Mouse (Mus musculus) kidney, adult 2 months (tissue): Measurements from ENCODE around the gene Trappc3. TPM values are rescaled to one million over a fixed set of nuclear protein-coding genes. Genes with fewer than 3 reads are reported as not detected.

Experiments
- DNase-seq: peaks from one replicate; pipeline ENCODE4 v3.0.0; 2021
- H3K27ac ChIP-seq: fragments of 200-500 bp; 2 replicates; pipeline ENCODE4 v1.5.1; 2012; ENCODE audit warnings: low read depth, low read length, control low read depth, inconsistent platforms; ENCODE audit not compliant: insufficient read depth
- H3K27me3 ChIP-seq: fragments of 200-500 bp; replicated peaks from 2 replicates; pipeline ENCODE4 v1.6.1; 2012; ENCODE audit warnings: mild to moderate bottlenecking, moderate library complexity, low read length, inconsistent platforms; ENCODE audit not compliant: control insufficient read depth, insufficient read depth
- H3K36me3 ChIP-seq: fragments of 200-500 bp; 2 replicates; pipeline ENCODE4 v1.6.1; 2012; ENCODE audit warnings: mild to moderate bottlenecking, moderate library complexity, low read length, inconsistent platforms; ENCODE audit not compliant: control insufficient read depth, insufficient read depth
- H3K4me1 ChIP-seq: fragments of 200-500 bp; 2 replicates; pipeline ENCODE4 v1.6.1; 2011; ENCODE audit warnings: low read length; ENCODE audit not compliant: control insufficient read depth, insufficient read depth
- H3K4me3 ChIP-seq: fragments of 200-500 bp; 2 replicates; pipeline ENCODE4 v1.5.1; 2011; ENCODE audit warnings: mild to moderate bottlenecking, low read depth, low read length, control low read depth; ENCODE audit not compliant: insufficient read depth
- CTCF ChIP-seq: fragments of 200-500 bp; conservative IDR thresholded peaks from 2 replicates; pipeline ENCODE4 v1.5.1; 2011; ENCODE audit warnings: low read depth, mild to moderate bottlenecking, control low read depth, low read length, moderate library complexity, mixed read lengths; ENCODE audit not compliant: insufficient read depth, insufficient read length
- POLR2A ChIP-seq: fragments of 200-500 bp; IDR thresholded peaks from one replicate; pipeline ENCODE4 v1.6.1; 2011; ENCODE audit warnings: low read depth, low read length, control low read depth
- whole genome bisulfite sequencing: fragments of 180-500 bp; shearing (Covaris S2); methylation state at CpG from one replicate; pipeline ENCODE4 v1.1.7; 2018; 5-methylcytosine and 5-hydroxymethylcytosine counted together
- polyA plus RNA-seq: library from polyadenylated mRNA; depleted of rRNA; stranded (reverse); fragments of >200 nt; gene quantifications from 2 replicates; pipeline ENCODE4 v1.2.3, GENCODE M21; 2012

Gene Trappc3
- polyA plus RNA-seq, 1 experiment, result 75.5 TPM

DNA sequence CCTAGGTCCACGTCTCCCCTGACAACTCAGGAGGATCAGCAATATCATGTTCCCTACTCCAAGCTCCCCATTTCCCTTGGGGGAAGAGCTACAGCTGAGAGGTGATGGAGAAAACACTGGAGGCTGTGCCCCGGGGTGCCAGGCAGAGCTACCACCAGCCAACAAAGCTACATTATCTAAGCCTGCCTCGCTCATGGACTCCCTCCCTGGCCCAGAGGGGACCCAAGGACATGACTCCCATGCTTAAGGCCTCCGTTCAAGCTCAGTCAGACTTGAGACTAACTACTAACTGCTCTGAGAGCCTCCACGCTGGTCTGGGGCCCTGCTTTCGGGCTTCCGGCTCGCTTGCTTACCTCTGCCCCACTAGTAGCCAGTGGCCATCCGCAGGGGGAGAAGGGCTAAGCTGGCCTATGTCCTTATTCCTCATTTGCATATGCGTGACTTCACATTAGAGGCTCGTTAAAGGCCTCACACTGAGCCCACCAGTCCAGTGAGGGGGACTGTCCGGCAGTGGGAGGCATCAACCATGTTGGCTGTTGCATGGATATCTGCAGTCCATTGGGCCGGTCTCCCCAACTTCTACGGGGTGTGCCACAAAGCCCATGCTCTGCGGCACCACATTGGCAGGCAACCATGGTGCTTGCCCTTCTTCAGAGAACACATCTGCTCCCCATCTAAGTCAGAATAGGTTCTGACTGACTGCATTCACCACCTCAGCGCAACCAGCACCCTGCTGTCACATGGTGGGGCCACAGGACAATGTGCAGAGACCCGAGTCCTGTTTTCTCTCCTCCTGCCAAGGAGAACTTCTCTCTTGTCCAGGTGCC lies 9.5 kb upstream of the Trappc3 start:
- WGBS, result 80% methylated on average over 17 of the region's 17 CpGs
- H3K27me3 ChIP-seq, result no peaks in the 10 kb centered on the region
- no peaks in the 10 kb centered on the region for H3K36me3 ChIP-seq
- H3K27ac ChIP-seq, result peak overlapping the region; percentile 14
- H3K4me1 ChIP-seq, result peaks cover 11% of the 10 kb centered on the region
- H3K4me3 ChIP-seq, result no peak overlapping the region
- no peak for DNase-seq
- TF ChIP-seq CTCF, result no peak
- TF ChIP-seq POLR2A, result no peak

DNA sequence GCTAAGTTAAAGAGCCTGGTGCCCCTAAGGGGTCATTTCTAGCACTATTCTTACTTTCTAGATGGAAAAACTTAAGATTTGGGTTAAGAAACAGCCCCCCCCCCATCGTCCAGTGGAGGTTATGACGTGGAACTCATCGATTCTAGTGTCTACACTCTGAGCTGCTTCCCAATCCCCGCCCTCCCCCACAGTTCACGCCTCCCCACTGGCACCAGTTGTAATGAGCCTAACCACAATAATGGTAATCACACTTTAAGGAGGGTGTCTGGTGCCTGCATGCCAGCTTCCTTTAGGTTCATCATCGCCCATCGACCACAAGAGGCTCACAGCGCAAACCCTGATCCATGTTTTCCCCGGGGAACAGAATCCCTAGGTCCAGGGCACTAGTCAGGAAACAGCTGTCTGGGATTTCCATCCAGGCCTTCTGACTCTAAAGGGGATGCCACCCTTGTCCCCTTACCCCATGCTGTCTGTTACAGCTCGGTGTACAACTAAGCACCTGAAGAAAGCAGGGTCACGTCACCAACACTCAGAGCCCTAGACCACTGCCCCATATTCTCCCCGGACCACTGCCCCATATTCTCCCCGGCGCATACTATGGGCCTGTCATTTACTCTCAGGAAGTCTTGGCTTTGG lies 8.4 kb upstream of the Trappc3 start:
- Histone ChIP-seq H3K4me3 (no peak overlapping the region), H3K36me3 (no peaks in the 10 kb centered on the region), H3K4me1 (peaks cover 11% of the 10 kb centered on the region), H3K27ac (no peak overlapping the region), H3K27me3 (no peaks in the 10 kb centered on the region)
- TF ChIP-seq POLR2A, result no peak
- TF ChIP-seq CTCF, result no peak
- no peak for DNase-seq
- WGBS, result 64% methylated on average over 14 of the region's 14 CpGs

DNA sequence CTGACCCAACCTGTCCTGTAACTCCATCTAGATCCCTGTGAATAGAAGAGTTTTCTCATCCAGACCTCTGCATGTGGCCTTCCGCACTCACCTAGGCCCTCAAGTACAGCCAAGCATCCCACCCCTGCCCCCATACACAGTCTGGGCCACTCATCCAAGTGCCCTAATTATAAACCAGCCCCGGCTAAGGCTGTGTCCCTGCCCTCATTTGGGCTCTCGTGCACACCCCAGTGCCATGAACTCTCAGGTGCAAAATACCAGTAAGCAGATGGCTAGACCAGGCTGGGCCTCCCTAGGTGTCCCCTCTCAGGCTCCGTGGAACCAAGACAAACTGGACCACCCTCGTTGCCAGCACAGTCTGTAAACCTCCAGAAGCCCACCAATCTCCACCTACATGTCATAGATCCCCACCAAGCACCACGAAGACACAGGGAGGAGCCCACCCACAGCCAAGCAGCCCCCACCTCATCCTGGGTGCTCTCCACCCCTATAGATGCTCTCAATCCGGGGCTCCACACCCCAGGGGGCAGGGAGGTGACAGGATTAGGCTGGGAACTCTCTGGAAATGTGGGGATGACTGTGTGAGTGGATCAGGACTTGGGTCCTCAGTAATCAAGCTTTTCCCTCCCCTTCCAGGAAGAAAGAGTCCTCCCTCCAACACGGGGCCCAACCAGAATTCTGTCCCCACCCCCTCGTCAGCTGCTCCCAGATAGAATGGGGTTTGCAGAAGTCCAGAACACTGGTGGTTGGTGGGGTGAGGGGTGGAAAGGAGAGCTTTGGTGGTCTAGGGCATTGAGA lies 7.6 kb upstream of the Trappc3 start:
- peak; percentile 56 for DNase-seq
- Histone ChIP-seq H3K4me3 (peak overlapping the region; percentile 91), H3K27ac (peak overlapping the region; percentile 27), H3K36me3 (no peaks in the 10 kb centered on the region), H3K27me3 (no peaks in the 10 kb centered on the region), H3K4me1 (peaks cover 11% of the 10 kb centered on the region)
- TF ChIP-seq POLR2A (no peak), CTCF (no peak)
- WGBS, result 34% methylated on average over 9 of the region's 9 CpGs

DNA sequence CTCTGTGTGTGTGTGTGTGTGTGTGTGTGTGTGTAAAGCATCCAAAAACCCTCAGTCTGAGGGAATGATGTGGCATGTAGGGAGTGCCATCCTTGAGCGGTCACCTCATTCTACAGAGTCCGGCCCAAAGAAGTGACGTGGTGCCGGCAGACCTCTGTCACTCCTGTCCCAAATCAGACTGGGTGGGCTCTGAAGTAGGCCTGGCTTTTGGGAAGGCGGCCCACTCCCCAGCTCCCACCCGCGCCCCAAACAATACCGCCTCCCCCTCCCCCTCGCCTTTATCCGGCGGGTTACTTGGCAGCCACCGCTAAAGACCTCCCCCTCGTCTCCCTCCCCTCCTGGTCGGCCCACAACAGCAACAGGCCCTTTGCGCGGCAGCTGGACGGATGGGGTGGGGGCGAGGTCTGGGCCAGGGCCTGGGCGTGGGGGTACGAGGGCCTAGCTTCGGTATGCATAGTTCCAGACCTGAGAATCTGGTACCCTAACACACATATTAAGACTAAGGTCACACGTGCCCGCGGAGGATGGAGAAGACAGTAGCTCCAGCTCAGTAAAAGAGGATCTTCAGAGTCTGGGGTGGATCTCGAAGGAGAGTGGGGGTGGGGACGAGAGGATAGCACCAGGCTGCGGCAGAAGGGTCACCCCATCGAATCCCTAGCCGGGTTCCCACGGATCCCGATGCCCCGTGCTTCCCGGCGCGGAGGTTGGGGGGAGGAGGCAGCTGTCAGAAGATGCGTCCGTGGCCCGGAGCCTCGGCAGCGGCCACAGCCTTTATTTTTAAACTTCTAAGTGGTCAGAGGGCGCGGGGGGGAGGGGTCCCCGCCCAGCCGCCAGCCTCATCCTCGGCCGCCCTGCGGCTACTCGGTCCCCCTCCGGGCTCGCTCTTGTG lies 6.8 kb upstream of the Trappc3 start:
- no peak for TF ChIP-seq POLR2A
- no peak for TF ChIP-seq CTCF
- Histone ChIP-seq H3K27ac (peak overlapping the region; percentile 99), H3K4me3 (peak overlapping the region; percentile 91), H3K27me3 (no peaks in the 10 kb centered on the region), H3K36me3 (no peaks in the 10 kb centered on the region), H3K4me1 (peaks cover 11% of the 10 kb centered on the region)
- DNase-seq, result peak; percentile 50
- 4% methylated on average over 50 of the region's 50 CpGs for WGBS

DNA sequence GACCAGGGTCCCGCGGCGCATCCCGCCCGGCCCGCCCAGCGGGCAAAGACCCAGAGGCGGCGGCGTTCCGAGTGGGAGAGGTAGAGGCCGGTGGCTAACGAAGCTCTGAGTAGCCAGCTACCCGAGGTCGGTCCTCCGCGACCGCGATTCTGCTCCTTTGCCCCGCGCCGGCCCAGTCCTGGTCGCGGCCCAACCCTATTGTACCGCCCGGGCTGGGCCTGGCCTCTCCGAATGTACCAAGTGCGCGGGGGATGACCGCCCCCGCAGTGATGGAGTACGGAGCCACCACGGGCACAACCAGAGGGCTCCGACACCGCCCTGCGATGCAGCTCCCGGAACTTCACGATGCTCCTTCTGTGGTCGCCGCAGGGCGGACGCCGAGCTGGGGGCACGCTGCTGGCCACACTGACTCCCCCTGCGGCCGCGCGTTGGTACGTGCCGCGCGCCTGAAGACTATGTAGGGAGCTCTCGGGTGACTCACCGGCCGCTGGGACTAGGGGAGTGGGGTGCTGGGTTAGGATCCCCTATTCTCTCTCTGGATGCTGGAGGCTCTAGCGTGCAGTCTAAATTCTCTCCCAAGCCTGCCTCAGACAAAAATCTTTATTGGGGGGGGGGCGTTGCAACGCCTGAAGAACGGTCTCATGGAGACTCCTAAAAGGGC lies 5.9 kb upstream of the Trappc3 start, which contains the start of gene Map7d1:
Gene Map7d1 (minus strand): TSS at position 213 of the 661 bp plus-strand sequence.
- TF ChIP-seq CTCF (no peak), POLR2A (peak; percentile 82)
- H3K27me3 ChIP-seq, result no peaks in the 10 kb centered on the region
- WGBS, result under 1% methylated on average over 59 of the region's 59 CpGs
- peak within 1 kb of the TSS; percentile 99 for H3K27ac ChIP-seq
- H3K4me3 ChIP-seq, result peak within 1 kb of the TSS; percentile 91
- peak; percentile 92 for DNase-seq
- no peaks in the 10 kb centered on the region for H3K36me3 ChIP-seq
- H3K4me1 ChIP-seq, result peaks cover 12% of the 10 kb centered on the region
